Comparison of ENCODE assay signal across 9 mouse cellular contexts in the genomic region with DNA sequence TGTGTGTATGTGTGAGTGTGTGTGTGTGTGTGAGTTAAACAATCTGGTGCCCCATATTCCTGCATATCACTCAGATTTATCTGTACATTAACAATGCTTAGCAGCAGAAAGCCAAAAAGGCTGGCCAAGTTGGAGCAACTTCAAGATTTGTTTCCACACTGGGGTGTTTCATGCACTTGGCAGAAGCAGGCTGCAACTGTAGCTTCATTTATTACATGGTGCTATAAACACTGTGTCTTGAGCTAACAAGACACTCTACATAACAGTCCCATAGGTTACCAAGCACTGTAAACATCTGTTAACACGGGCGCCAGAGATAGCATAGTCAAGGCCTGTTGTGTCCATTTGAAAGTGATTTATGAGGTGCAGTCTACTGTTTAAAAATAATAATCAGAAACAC. TPM values are rescaled to one million over a fixed set of nuclear protein-coding genes. Genes with fewer than 3 reads are reported as not detected.
DNase-seq lines count a peak whose midpoint lies in the region; ATAC-seq and TF ChIP-seq lines count a peak whose summit lies in the region.
"Had no signal": no experiment of that assay in that cellular context is flagged by ENCODE, and none has a peak within 500 bp of the region (broad histone marks: within the 10 kb centered on the region; RNA-seq: fewer than 3 reads in every experiment).

No protein-coding gene starts in this region.

- intact Hi-C loops in left cerebral cortex, adult 2 months (cut with DNase I): loop anchor here (5.0 to 10.0 kb wide), 2 partner anchors 285 to 378 kb away; no protein-coding TSS in a partner anchor

- peak overlapping the region in 1 of 2 experiments; percentile 21; a peak in 1 of 4 replicates for H3K4me3 ChIP-seq in heart, embryonic 14.5 days (ENCODE audit: control insufficient read depth in 1 of 2, insufficient read depth in 1 of 2, low read depth in 1 of 2, low read length in 2 of 2)
- no peak overlapping the region for H3K4me3 ChIP-seq in liver, embryonic 12.5 days
- no peak overlapping the region for H3K4me3 ChIP-seq in left cerebral cortex, adult 2 months

- no peak for TF ChIP-seq CTCF in left cerebral cortex, adult 2 months (IDR thresholded peaks at IDR 0.05)

- ATAC-seq in heart, embryonic 14.5 days (ENCODE audit: insufficient number of reproducible peaks, insufficient read depth, low FRiP score, low read depth): no peak
- no peak for ATAC-seq in liver, embryonic 12.5 days

- H3K9me3 ChIP-seq in heart, embryonic 14.5 days (ENCODE audit: control insufficient read depth, low read length): no peaks in the 10 kb centered on the region
- H3K9me3 ChIP-seq in liver, embryonic 12.5 days (replicated peaks): no peaks in the 10 kb centered on the region
- H3K9me3 ChIP-seq: G1E had no signal

- H3K27me3 ChIP-seq in heart, embryonic 14.5 days (ENCODE audit: control insufficient read depth, insufficient read depth, low read length): no peaks in the 10 kb centered on the region
- H3K27me3 ChIP-seq in liver, embryonic 12.5 days (replicated peaks): peaks cover 17% of the 10 kb centered on the region

- WGBS in heart, embryonic 14.5 days: 67% methylated on average over 2 of the region's 2 CpGs
- WGBS in liver, embryonic 12.5 days (ENCODE audit: insufficient replicate concordance): 66% methylated on average over 2 of the region's 2 CpGs

- H3K9ac ChIP-seq in heart, embryonic 14.5 days (ENCODE audit: low read length): no peak overlapping the region; the same call in 1 of the 2 replicates
- no peak overlapping the region for H3K9ac ChIP-seq in liver, embryonic 12.5 days

- peaks cover 5 to 17% of the 10 kb centered on the region in 2 experiments for H3K4me1 ChIP-seq in heart, embryonic 14.5 days (ENCODE audit: control insufficient read depth in 2 of 2, insufficient read depth in 2 of 2, low read length in 2 of 2)
- peaks cover 4% of the 10 kb centered on the region; the same call in 1 of the 2 replicates for H3K4me1 ChIP-seq in liver, embryonic 12.5 days

- H3K4me2 ChIP-seq in heart, embryonic 14.5 days (ENCODE audit: low read length): peak overlapping the region; percentile 83
- peak overlapping the region; percentile 7; the same call in 1 of the 2 replicates for H3K4me2 ChIP-seq in liver, embryonic 12.5 days

- H3K36me3 ChIP-seq in heart, embryonic 14.5 days (ENCODE audit: control insufficient read depth, insufficient read depth, low read length): no peaks in the 10 kb centered on the region
- H3K36me3 ChIP-seq in liver, embryonic 12.5 days: no peaks in the 10 kb centered on the region
- H3K36me3 ChIP-seq: G1E had no signal

- no peak for DNase-seq in heart, adult 11 months
- DNase-seq in NIH3T3 (ENCODE audit: low read depth): peak; percentile 85
- DNase-seq in brain, adult 2 months (ENCODE audit: low read depth, low spot score): peak; percentile 53
- DNase-seq in spleen, postnatal 14 days (ENCODE audit: low spot score in 2 of 2): no peak
- DNase-seq in layer of hippocampus, postnatal 36 days: no peak
- DNase-seq in left cerebral cortex, adult 2 months (ENCODE audit: extremely low spot score in 1 of 2, low spot score in 2 of 2): no peak

- 0 out of 4 replicates have a peak overlapping the region, but pooled peaks of 1 of the 2 experiments have one; percentile 29 for H3K27ac ChIP-seq in heart, embryonic 14.5 days (replicated peaks in 1 of 2; ENCODE audit: control insufficient read depth in 1 of 2, insufficient read depth in 1 of 2, low read depth in 2 of 2, low read length in 2 of 2)
- H3K27ac ChIP-seq in liver, embryonic 12.5 days: no peak overlapping the region
- H3K27ac ChIP-seq in left cerebral cortex, adult 2 months: no peak overlapping the region

RNA-seq across cellular contexts. Expression of a gene that starts 3.1 kb away (rescaled TPM):
- 70.4 and 73.1 TPM in 2 replicates for polyA plus RNA-seq in heart, embryonic 14.5 days (2014; fragmentation: Nextera tagmentation; extraction: Ambion mirVana)
- 24.6 and 24.9 TPM in 2 replicates for polyA plus RNA-seq in liver, embryonic 12.5 days (2016; fragmentation: Nextera tagmentation; extraction: Ambion mirVana)
- 1 to 10 TPM; 9.5 to 9.9 TPM for total RNA-seq in layer of hippocampus, postnatal 36 days (2021)
- 10 to 100 TPM; 12.2 to 14.0 TPM for total RNA-seq in left cerebral cortex, adult 2 months (2021)
- polyA plus RNA-seq: G1E had no signal

Comparison
In these comparisons a context has a peak if more than half of its experiments do, and no peak if none do; other contexts are left out.
1. DNase-seq: peak in NIH3T3 (single experiment) and brain, adult 2 months (single experiment); none in heart, adult 11 months (single experiment), spleen, postnatal 14 days (0 of 2), layer of hippocampus, postnatal 36 days (0 of 2) and left cerebral cortex, adult 2 months (0 of 2).